Mouse (Mus musculus) heart, postnatal 0 days (tissue): ENCODE data around the gene Grb2. TPM values are rescaled to one million over a fixed set of nuclear protein-coding genes. Genes with fewer than 3 reads are reported as not detected.

Source experiments
- ATAC-seq: fragments of 200-750 bp; cut with Nextera tagmentation; 2 replicates; pipeline ENCODE4 v1.8.0; 2017; ENCODE audit warnings: low read depth, moderate number of reproducible peaks, moderate library complexity; ENCODE audit not compliant: insufficient read depth
- DNase-seq: peaks from one replicate; pipeline ENCODE4 v3.0.0-alpha.2; 2016; ENCODE audit warnings: low spot score
- H3K27ac ChIP-seq: fragments of 300-500 bp; sonication (generic); 2 replicates; pipeline ENCODE4 v1.5.1; 2014; ENCODE audit warnings: low read depth, mild to moderate bottlenecking
- H3K27me3 ChIP-seq: fragments of 300-500 bp; sonication (generic); 2 replicates; pipeline ENCODE4 v1.6.1; 2014; ENCODE audit warnings: low read length, mixed read lengths; ENCODE audit not compliant: control insufficient read depth, insufficient read depth
- H3K36me3 ChIP-seq: fragments of 300-500 bp; sonication (generic); replicated peaks from 2 replicates; pipeline ENCODE4 v1.6.1; 2014; ENCODE audit warnings: low read length, mixed read lengths; ENCODE audit not compliant: control insufficient read depth, insufficient read depth
- H3K4me1 ChIP-seq: fragments of 300-500 bp; sonication (generic); 2 replicates; pipeline ENCODE4 v1.6.1; 2014; ENCODE audit warnings: antibody characterized with exemption; ENCODE audit not compliant: control insufficient read depth, insufficient read depth
- H3K4me2 ChIP-seq: fragments of 300-500 bp; sonication (generic); 2 replicates; pipeline ENCODE4 v1.6.1; 2014; ENCODE audit warnings: low read depth, mild to moderate bottlenecking, low read length, moderate library complexity
- H3K4me3 ChIP-seq: fragments of 300-500 bp; sonication (generic); 2 replicates; pipeline ENCODE4 v1.5.1; 2014; ENCODE audit warnings: low read depth, low read length
- H3K9ac ChIP-seq: fragments of 300-500 bp; sonication (generic); replicated peaks from 2 replicates; pipeline ENCODE4 v1.6.1; 2014; ENCODE audit warnings: low read depth, low read length, mixed read lengths
- H3K9me3 ChIP-seq: fragments of 300-500 bp; sonication (generic); replicated peaks from 2 replicates; pipeline ENCODE4 v1.6.1; 2016; ENCODE audit warnings: low read length; ENCODE audit not compliant: control insufficient read depth
- CTCF ChIP-seq: IDR thresholded peaks from 2 replicates; pipeline ENCODE4 v1.5.1; 2016; ENCODE audit warnings: antibody characterized with exemption, control low read depth, low read depth
- EP300 ChIP-seq: IDR thresholded peaks from 2 replicates; pipeline ENCODE4 v1.6.1; 2016; ENCODE audit warnings: antibody characterized with exemption, low read depth
- WGBS: fragments of 180-500 bp; shearing (Covaris S2); extraction: QIAGEN DNeasy Blood & Tissue Kit; methylation state at CpG from one replicate; pipeline ENCODE4 v1.1.7; 2014; 5-methylcytosine and 5-hydroxymethylcytosine counted together
- polyA plus RNA-seq: library from polyadenylated mRNA; unstranded; fragments of >200 nt; fragmentation: Nextera tagmentation; extraction: Ambion mirVana; gene quantifications from 2 replicates; pipeline ENCODE4 v1.2.1, GENCODE M21; 2015
- total RNA-seq: library from RNA; depleted of rRNA; stranded (reverse); fragments of >200 nt; gene quantifications from 2 replicates; pipeline ENCODE4 v1.2.3, GENCODE M21; 2014; ENCODE audit warnings: low replicate concordance

The Grb2 gene
- total and polyA plus RNA-seq, 2 experiments from 2014 or later, result 96.9 to 126 TPM

DNA sequence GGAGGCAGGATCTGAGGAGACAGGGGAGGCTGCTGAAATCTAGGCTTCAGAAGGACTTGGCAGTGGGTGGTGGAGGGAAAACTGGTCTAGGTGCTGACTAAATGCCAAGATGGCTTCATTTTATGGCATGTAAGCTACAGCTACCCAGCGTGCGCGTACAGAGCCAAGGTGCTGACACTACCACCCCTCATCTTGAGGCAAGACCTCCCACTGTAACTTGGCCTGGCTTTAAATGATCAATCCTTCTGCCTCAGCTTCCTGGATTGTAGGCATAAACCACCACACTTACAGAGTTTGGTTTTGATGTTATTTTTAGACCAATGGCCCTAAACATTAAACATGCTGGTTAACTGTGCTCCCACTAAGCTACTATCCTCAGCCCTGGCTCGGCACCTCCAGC, 68.9 kb downstream of the Grb2 start:
- 66% methylated on average over 4 of the region's 4 CpGs for WGBS
- DNase-seq, result no peak
- no peak overlapping the region for H3K27ac ChIP-seq
- no peak overlapping the region for H3K4me2 ChIP-seq
- no peak for TF ChIP-seq EP300
- TF ChIP-seq CTCF, result no peak
- no peak overlapping the region for H3K4me3 ChIP-seq
- no peaks in the 10 kb centered on the region for H3K27me3 ChIP-seq
- no peaks in the 10 kb centered on the region for H3K9me3 ChIP-seq
- H3K9ac ChIP-seq, result no peak overlapping the region; the same call in 1 of the 2 replicates
- ATAC-seq, result no peak
- no peaks in the 10 kb centered on the region for H3K4me1 ChIP-seq
- H3K36me3 ChIP-seq, result peaks cover 5% of the 10 kb centered on the region; the same call in 1 of the 2 replicates

GRCm38 (mm10) chr11:115638498-115639409, 69.6 kb downstream of the Grb2 start:
- no peaks in the 10 kb centered on the region for H3K9me3 ChIP-seq
- no peak overlapping the region for H3K4me3 ChIP-seq
- H3K4me2 ChIP-seq, result no peak overlapping the region
- no peaks in the 10 kb centered on the region for H3K36me3 ChIP-seq
- H3K27me3 ChIP-seq, result no peaks in the 10 kb centered on the region
- ATAC-seq, result no peak
- WGBS, result 55% methylated on average over 5 of the region's 5 CpGs
- H3K4me1 ChIP-seq, result no peaks in the 10 kb centered on the region
- DNase-seq, result no peak
- TF ChIP-seq CTCF (no peak), EP300 (no peak)
- H3K9ac ChIP-seq, result no peak overlapping the region; the same call in 1 of the 2 replicates
- H3K27ac ChIP-seq, result no peak overlapping the region

DNA sequence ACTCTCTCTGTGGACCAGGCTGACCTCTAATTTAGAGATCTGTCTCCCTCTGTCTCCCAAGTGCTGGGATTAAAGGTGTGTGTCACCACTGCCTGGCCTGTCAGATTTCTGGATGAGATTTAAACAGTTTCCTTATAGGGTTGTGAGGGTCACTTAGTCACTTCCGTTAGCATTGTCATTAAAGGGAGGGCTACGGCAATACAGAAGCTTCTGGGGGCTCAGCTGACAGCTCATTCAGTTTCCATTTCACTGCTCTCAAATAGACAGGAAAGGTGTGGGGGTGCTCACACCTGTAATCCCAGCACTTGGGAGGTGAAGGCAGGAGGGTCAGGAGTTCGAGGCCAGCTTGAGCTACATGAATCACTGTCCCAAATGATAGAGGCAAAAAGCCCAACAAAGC, 71.4 kb downstream of the Grb2 start:
- no peak for TF ChIP-seq EP300
- no peak for TF ChIP-seq CTCF
- H3K27ac ChIP-seq, result no peak overlapping the region
- H3K4me3 ChIP-seq, result no peak overlapping the region
- H3K36me3 ChIP-seq, result no peaks in the 10 kb centered on the region
- no peaks in the 10 kb centered on the region for H3K4me1 ChIP-seq
- no peak for DNase-seq
- 61% methylated on average over 3 of the region's 3 CpGs for WGBS
- H3K9me3 ChIP-seq, result no peaks in the 10 kb centered on the region
- no peak for ATAC-seq
- no peak overlapping the region for H3K9ac ChIP-seq
- no peaks in the 10 kb centered on the region for H3K27me3 ChIP-seq
- no peak overlapping the region for H3K4me2 ChIP-seq

DNA sequence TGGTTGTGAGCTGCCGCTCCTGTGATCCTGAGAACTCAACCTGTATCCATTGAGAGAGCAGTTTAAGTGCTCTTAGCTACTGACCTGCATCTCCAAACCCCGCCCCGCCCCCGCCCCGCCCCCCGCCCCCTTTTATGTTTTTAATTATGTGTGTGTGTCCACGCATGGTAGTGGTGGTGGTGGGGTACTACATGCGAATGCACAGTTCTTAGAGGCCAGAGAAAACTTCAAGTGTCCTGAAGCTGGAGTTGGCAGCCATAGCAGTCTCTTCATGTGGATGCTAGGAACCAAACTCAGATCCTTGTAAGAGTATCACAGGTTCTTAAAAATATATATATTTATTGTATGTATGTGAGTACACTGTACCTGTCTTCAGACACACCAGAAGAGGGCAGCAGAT, 72.9 kb downstream of the Grb2 start:
- Histone ChIP-seq H3K36me3 (no peaks in the 10 kb centered on the region), H3K9me3 (no peaks in the 10 kb centered on the region), H3K4me3 (no peak overlapping the region), H3K4me1 (no peaks in the 10 kb centered on the region), H3K9ac (no peak overlapping the region), H3K27me3 (no peaks in the 10 kb centered on the region), H3K27ac (no peak overlapping the region), H3K4me2 (no peak overlapping the region)
- no peak for DNase-seq
- no peak for ATAC-seq
- no peak for TF ChIP-seq EP300
- TF ChIP-seq CTCF, result no peak
- 64% methylated on average over 8 of the region's 8 CpGs for WGBS

DNA sequence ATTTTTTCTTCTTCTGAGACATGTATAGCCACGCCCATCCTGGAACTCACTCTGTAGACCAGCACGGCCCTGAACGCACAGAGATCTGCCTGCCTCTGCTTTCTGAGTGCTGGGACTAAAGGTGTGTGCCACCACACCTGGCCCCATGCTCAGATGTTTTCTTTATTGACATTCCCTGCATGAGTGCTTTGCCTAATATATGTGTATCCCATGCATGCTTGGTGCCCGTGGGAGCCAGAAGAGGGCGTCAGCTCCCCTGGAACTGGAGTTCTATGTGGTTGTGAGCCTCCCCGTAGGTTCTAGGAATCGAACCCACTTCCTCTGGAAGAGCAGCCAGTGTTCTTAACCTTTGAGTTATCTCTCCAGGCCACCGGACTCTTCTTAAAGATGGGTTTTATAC, 73.4 kb downstream of the Grb2 start:
- Histone ChIP-seq H3K27me3 (no peaks in the 10 kb centered on the region), H3K36me3 (no peaks in the 10 kb centered on the region), H3K9ac (no peak overlapping the region), H3K4me1 (no peaks in the 10 kb centered on the region), H3K27ac (no peak overlapping the region), H3K4me2 (no peak overlapping the region), H3K9me3 (no peaks in the 10 kb centered on the region), H3K4me3 (no peak overlapping the region)
- WGBS, result 89% methylated on average over 8 of the region's 8 CpGs
- TF ChIP-seq CTCF, result no peak
- TF ChIP-seq EP300, result no peak
- ATAC-seq (no peak), DNase-seq (no peak)
